9 mouse cellular contexts compared by ENCODE assay signal in genomic region chr8:121393111-121393510, GRCm38 (mm10).
DNase-seq lines count a peak whose midpoint lies in the region; ATAC-seq and TF ChIP-seq lines count a peak whose summit lies in the region.
"Had no signal": no experiment of that assay in that cellular context is flagged by ENCODE, and none has a peak within 500 bp of the region (broad histone marks: within the 10 kb centered on the region; RNA-seq: fewer than 3 reads in every experiment).

No protein-coding gene starts in this region.

- TF ChIP-seq CTCF in liver, embryonic 14.5 days (IDR thresholded peaks at IDR 0.05; ENCODE audit: low read depth) = peak; percentile 44
- TF ChIP-seq CTCF in stomach, postnatal 0 days (IDR thresholded peaks at IDR 0.05; ENCODE audit: low read depth) = peak; percentile 82

- ATAC-seq in forebrain, embryonic 11.5 days (replicated peaks; ENCODE audit: low FRiP score) = no peak
- no peak for ATAC-seq in forebrain, embryonic 15.5 days (replicated peaks)
- ATAC-seq in heart, embryonic 13.5 days (ENCODE audit: extremely low read depth, insufficient number of reproducible peaks, low FRiP score, low TSS enrichment) = peak; percentile 15; the same call in 1 of the 2 replicates
- ATAC-seq in liver, embryonic 14.5 days (ENCODE audit: insufficient read depth) = no peak
- no peak for ATAC-seq in stomach, postnatal 0 days (ENCODE audit: low FRiP score, low TSS enrichment)

- 19% methylated on average over 9 of the region's 9 CpGs for WGBS in forebrain, embryonic 11.5 days
- 20% methylated on average over 9 of the region's 9 CpGs for WGBS in forebrain, embryonic 15.5 days
- 7% methylated on average over 9 of the region's 9 CpGs for WGBS in heart, embryonic 13.5 days
- WGBS in liver, embryonic 14.5 days (ENCODE audit: insufficient replicate concordance) = 9% methylated on average over 9 of the region's 9 CpGs
- WGBS in stomach, postnatal 0 days = 18% methylated on average over 9 of the region's 9 CpGs

- no peak overlapping the region for H3K27ac ChIP-seq in forebrain, embryonic 11.5 days (ENCODE audit: low read depth, low read length)
- H3K27ac ChIP-seq in forebrain, embryonic 15.5 days (replicated peaks) = no peak overlapping the region
- H3K27ac ChIP-seq in heart, embryonic 13.5 days (replicated peaks) = no peak overlapping the region
- no peak overlapping the region for H3K27ac ChIP-seq in liver, embryonic 14.5 days
- H3K27ac ChIP-seq in stomach, postnatal 0 days (replicated peaks) = no peak overlapping the region
- H3K27ac ChIP-seq: macrophage had no signal

- TF ChIP-seq EP300 in liver, embryonic 14.5 days (IDR thresholded peaks at IDR 0.05; ENCODE audit: low read depth) = no peak
- TF ChIP-seq EP300 in stomach, postnatal 0 days (optimal IDR thresholded peaks at IDR 0.05) = no peak

- no peak overlapping the region for H3K4me2 ChIP-seq in forebrain, embryonic 11.5 days (ENCODE audit: low read depth, low read length, severe bottlenecking)
- H3K4me2 ChIP-seq in forebrain, embryonic 15.5 days (replicated peaks) = no peak overlapping the region
- no peak overlapping the region for H3K4me2 ChIP-seq in heart, embryonic 13.5 days
- no peak overlapping the region for H3K4me2 ChIP-seq in liver, embryonic 14.5 days (ENCODE audit: low read depth)
- no peak overlapping the region for H3K4me2 ChIP-seq in stomach, postnatal 0 days (replicated peaks; ENCODE audit: low read depth)

- no peaks in the 10 kb centered on the region for H3K9me3 ChIP-seq in forebrain, embryonic 11.5 days (ENCODE audit: control insufficient read depth, low read length)
- H3K9me3 ChIP-seq in forebrain, embryonic 15.5 days = no peaks in the 10 kb centered on the region
- H3K9me3 ChIP-seq in heart, embryonic 13.5 days = no peaks in the 10 kb centered on the region
- H3K9me3 ChIP-seq in liver, embryonic 14.5 days (ENCODE audit: control insufficient read depth, low read length) = no peaks in the 10 kb centered on the region
- no peaks in the 10 kb centered on the region for H3K9me3 ChIP-seq in stomach, postnatal 0 days (ENCODE audit: control insufficient read depth, low read length)

- H3K9ac ChIP-seq in forebrain, embryonic 11.5 days (ENCODE audit: low read length) = no peak overlapping the region
- H3K9ac ChIP-seq in forebrain, embryonic 15.5 days (replicated peaks) = no peak overlapping the region
- 0 out of 2 replicates have a peak overlapping the region, but pooled peaks have one; percentile 1 for H3K9ac ChIP-seq in heart, embryonic 13.5 days
- H3K9ac ChIP-seq in liver, embryonic 14.5 days (replicated peaks) = no peak overlapping the region
- no peak overlapping the region for H3K9ac ChIP-seq in stomach, postnatal 0 days (ENCODE audit: low read length)

- H3K36me3 ChIP-seq in forebrain, embryonic 11.5 days (ENCODE audit: control insufficient read depth, insufficient read depth, low read length) = no peaks in the 10 kb centered on the region
- no peaks in the 10 kb centered on the region for H3K36me3 ChIP-seq in forebrain, embryonic 15.5 days
- H3K36me3 ChIP-seq in heart, embryonic 13.5 days = no peaks in the 10 kb centered on the region
- H3K36me3 ChIP-seq in liver, embryonic 14.5 days (replicated peaks; ENCODE audit: control insufficient read depth, insufficient read depth, low read depth) = no peaks in the 10 kb centered on the region
- H3K36me3 ChIP-seq in stomach, postnatal 0 days (ENCODE audit: control insufficient read depth, insufficient read depth, low read length) = no peaks in the 10 kb centered on the region

- peaks cover 15% of the 10 kb centered on the region for H3K4me1 ChIP-seq in forebrain, embryonic 11.5 days (replicated peaks; ENCODE audit: control insufficient read depth, insufficient read depth, low read length)
- H3K4me1 ChIP-seq in forebrain, embryonic 15.5 days = peaks cover 22% of the 10 kb centered on the region
- peaks cover 31% of the 10 kb centered on the region for H3K4me1 ChIP-seq in heart, embryonic 13.5 days
- no peaks in the 10 kb centered on the region for H3K4me1 ChIP-seq in liver, embryonic 14.5 days (replicated peaks; ENCODE audit: control insufficient read depth in 2 of 2, insufficient read depth in 2 of 2, low read length in 1 of 2)
- no peaks in the 10 kb centered on the region for H3K4me1 ChIP-seq in stomach, postnatal 0 days (replicated peaks; ENCODE audit: control insufficient read depth, insufficient read depth)

- H3K4me3 ChIP-seq in forebrain, embryonic 11.5 days (ENCODE audit: low read depth, low read length) = no peak overlapping the region
- no peak overlapping the region for H3K4me3 ChIP-seq in forebrain, embryonic 15.5 days
- no peak overlapping the region for H3K4me3 ChIP-seq in heart, embryonic 13.5 days
- no peak overlapping the region for H3K4me3 ChIP-seq in liver, embryonic 14.5 days (ENCODE audit: insufficient read depth in 1 of 2, low read depth in 2 of 2, low read length in 2 of 2)
- H3K4me3 ChIP-seq in stomach, postnatal 0 days (ENCODE audit: low read depth, low read length) = no peak overlapping the region

- peak; percentile 69 for DNase-seq in forebrain, embryonic 11.5 days (ENCODE audit: low spot score)
- DNase-seq in right cerebral cortex, adult 18-20 months = peak; percentile 28
- DNase-seq in right cerebral cortex, postnatal 25 days = no peak
- DNase-seq in liver, embryonic 14.5 days (ENCODE audit: low read depth in 3 of 3, low spot score in 3 of 3) = no peak
- DNase-seq in stomach, postnatal 0 days (ENCODE audit: low spot score) = peak; percentile 57
- no peak for DNase-seq in thymus, postnatal 4 days

- peaks cover 29% of the 10 kb centered on the region for H3K27me3 ChIP-seq in forebrain, embryonic 11.5 days (ENCODE audit: control insufficient read depth, insufficient read depth, low read length)
- H3K27me3 ChIP-seq in forebrain, embryonic 15.5 days = peaks cover 57% of the 10 kb centered on the region
- peaks cover 85% of the 10 kb centered on the region for H3K27me3 ChIP-seq in heart, embryonic 13.5 days (replicated peaks)
- peaks cover 13% of the 10 kb centered on the region for H3K27me3 ChIP-seq in liver, embryonic 14.5 days (ENCODE audit: control insufficient read depth, insufficient read depth, low read length)
- peaks cover 3% of the 10 kb centered on the region; the same call in 1 of the 2 replicates for H3K27me3 ChIP-seq in stomach, postnatal 0 days (ENCODE audit: control insufficient read depth, insufficient read depth, low read length)

Comparison
In these comparisons a context has a peak if more than half of its experiments do, and no peak if none do; other contexts are left out.
1. DNase-seq: peak in forebrain, embryonic 11.5 days (single experiment), right cerebral cortex, adult 18-20 months (single experiment) and stomach, postnatal 0 days (single experiment); none in right cerebral cortex, postnatal 25 days (single experiment), liver, embryonic 14.5 days (0 of 3) and thymus, postnatal 4 days (single experiment).